Mouse (Mus musculus) hindbrain, embryonic 16.5 days (tissue): ENCODE measurements around the gene Etfbkmt. TPM values are rescaled to one million over a fixed set of nuclear protein-coding genes. Genes with fewer than 3 reads are reported as not detected.

Source experiments
- ATAC-seq: fragments of 200-750 bp; cut with Nextera tagmentation; 2 replicates; pipeline ENCODE4 v1.8.0; 2017; ENCODE audit warnings: moderate TSS enrichment, moderate library complexity
- H3K27ac ChIP-seq: fragments of 300-500 bp; sonication (generic); 2 replicates; pipeline ENCODE4 v1.5.1; 2014; ENCODE audit warnings: low read depth, mild to moderate bottlenecking, control low read depth, low read length, moderate library complexity
- H3K27me3 ChIP-seq: fragments of 300-500 bp; sonication (generic); replicated peaks from 2 replicates; pipeline ENCODE4 v1.6.1; 2014; ENCODE audit warnings: low read length; ENCODE audit not compliant: control insufficient read depth, insufficient read depth
- H3K36me3 ChIP-seq: fragments of 300-500 bp; sonication (generic); 2 replicates; pipeline ENCODE4 v1.6.1; 2014; ENCODE audit warnings: mild to moderate bottlenecking, low read length, moderate library complexity, mixed read lengths; ENCODE audit not compliant: control insufficient read depth, insufficient read depth
- H3K4me1 ChIP-seq: fragments of 300-500 bp; sonication (generic); 2 replicates; pipeline ENCODE4 v1.6.1; 2014; ENCODE audit warnings: low read depth, low read length; ENCODE audit not compliant: control insufficient read depth, insufficient read depth
- H3K4me2 ChIP-seq: fragments of 300-500 bp; sonication (generic); 2 replicates; pipeline ENCODE4 v1.6.1; 2014; ENCODE audit warnings: mild to moderate bottlenecking, low read length, control low read depth, moderate library complexity
- H3K4me3 ChIP-seq: fragments of 300-500 bp; sonication (generic); 2 replicates; pipeline ENCODE4 v1.5.1; 2014; ENCODE audit warnings: mild to moderate bottlenecking, low read length, control low read depth, moderate library complexity
- H3K9ac ChIP-seq: fragments of 300-500 bp; sonication (generic); 2 replicates; pipeline ENCODE4 v1.6.1; 2014; ENCODE audit warnings: low read depth, mild to moderate bottlenecking, control low read depth, low read length, moderate library complexity
- H3K9me3 ChIP-seq: fragments of 300-500 bp; sonication (generic); 2 replicates; pipeline ENCODE4 v1.6.1; 2014; ENCODE audit warnings: mild to moderate bottlenecking, low read length, moderate library complexity; ENCODE audit not compliant: control insufficient read depth
- WGBS: fragments of 180-500 bp; shearing (Covaris S2); extraction: QIAGEN DNeasy Blood & Tissue Kit; methylation state at CpG from one replicate; pipeline ENCODE4 v1.1.7; 2014; 5-methylcytosine and 5-hydroxymethylcytosine counted together
- polyA plus RNA-seq: library from polyadenylated mRNA; unstranded; fragments of >200 nt; fragmentation: Nextera tagmentation; extraction: Ambion mirVana; gene quantifications from 2 replicates; pipeline ENCODE4 v1.2.1, GENCODE M21; 2015

Etfbkmt gene
- 7.6 and 8.0 TPM in 2 replicates for polyA plus RNA-seq

GRCm38 (mm10) chr6:149139471-149139870 lies at the start of gene Etfbkmt:
Etfbkmt (plus strand) TSS chr6:149139849.
- peaks cover 7% of the 10 kb centered on the region for H3K4me1 ChIP-seq
- H3K4me2 ChIP-seq: no peak within 1 kb of the TSS
- 85% methylated on average over 1 of the region's 1 CpGs for WGBS
- H3K27me3 ChIP-seq: no peaks in the 10 kb centered on the region
- no peaks in the 10 kb centered on the region for H3K9me3 ChIP-seq
- no peak for ATAC-seq
- H3K9ac ChIP-seq: no peak within 1 kb of the TSS
- H3K27ac ChIP-seq: no peak within 1 kb of the TSS
- no peaks in the 10 kb centered on the region for H3K36me3 ChIP-seq
- no peak within 1 kb of the TSS for H3K4me3 ChIP-seq

DNA sequence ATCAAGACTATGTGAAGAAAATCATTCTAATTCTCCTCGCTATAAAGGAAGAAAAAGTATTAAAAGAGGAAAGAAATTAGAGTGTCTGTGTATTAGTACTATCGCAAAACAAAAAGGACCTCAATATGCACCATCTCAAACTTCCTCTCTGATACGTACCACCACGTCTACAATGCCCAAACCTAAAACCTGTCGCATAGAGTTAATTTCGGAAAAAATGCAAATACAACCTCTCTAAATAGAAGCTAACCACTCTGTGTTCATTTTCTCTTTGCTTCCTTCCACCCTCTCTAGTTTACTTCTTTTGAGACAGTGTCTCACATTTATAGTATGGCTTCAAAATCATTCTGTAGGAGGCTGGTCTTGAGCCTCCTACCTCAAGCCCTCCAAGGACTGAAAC lies 47.2 kb upstream of the Etfbkmt start:
- no peak for ATAC-seq
- WGBS: over 99% methylated on average over 6 of the region's 6 CpGs
- H3K27me3 ChIP-seq: no peaks in the 10 kb centered on the region
- H3K27ac ChIP-seq: no peak overlapping the region
- no peaks in the 10 kb centered on the region for H3K36me3 ChIP-seq
- no peak overlapping the region for H3K4me2 ChIP-seq
- H3K4me1 ChIP-seq: no peaks in the 10 kb centered on the region
- H3K9me3 ChIP-seq: no peaks in the 10 kb centered on the region
- no peak overlapping the region for H3K9ac ChIP-seq
- H3K4me3 ChIP-seq: no peak overlapping the region

GRCm38 (mm10) chr6:149093465-149093864 lies 46.2 kb upstream of the Etfbkmt start:
- Histone ChIP-seq H3K36me3 (no peaks in the 10 kb centered on the region), H3K27ac (no peak overlapping the region), H3K4me3 (no peak overlapping the region), H3K9me3 (no peaks in the 10 kb centered on the region), H3K4me1 (no peaks in the 10 kb centered on the region), H3K9ac (no peak overlapping the region), H3K4me2 (no peak overlapping the region), H3K27me3 (no peaks in the 10 kb centered on the region)
- ATAC-seq: no peak
- WGBS: 72% methylated on average over 5 of the region's 5 CpGs

DNA sequence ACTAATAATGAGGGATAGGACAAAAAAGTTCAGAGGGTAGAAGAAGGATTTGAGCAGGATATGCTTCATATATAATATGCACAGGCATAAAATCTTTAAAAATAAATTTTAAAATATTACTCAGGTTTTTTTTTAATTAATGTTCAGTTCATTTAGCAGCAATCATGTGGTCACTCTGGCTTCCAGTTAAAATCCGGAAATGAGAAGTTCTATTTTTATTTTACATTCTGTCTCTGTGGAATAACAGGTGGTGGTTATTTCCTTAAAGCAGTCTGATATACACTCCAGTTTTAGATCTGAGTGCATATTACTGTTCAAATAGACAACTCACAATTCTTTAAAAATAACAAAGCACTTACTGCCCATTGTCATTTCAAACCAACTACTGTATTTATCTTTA lies 45.1 kb upstream of the Etfbkmt start:
- peaks cover 3% of the 10 kb centered on the region for H3K4me1 ChIP-seq
- no peak overlapping the region for H3K9ac ChIP-seq
- H3K27me3 ChIP-seq: no peaks in the 10 kb centered on the region
- no peak overlapping the region for H3K4me3 ChIP-seq
- ATAC-seq: no peak
- H3K9me3 ChIP-seq: no peaks in the 10 kb centered on the region
- H3K36me3 ChIP-seq: no peaks in the 10 kb centered on the region
- H3K27ac ChIP-seq: no peak overlapping the region
- H3K4me2 ChIP-seq: no peak overlapping the region
- WGBS: 86% methylated on average over 1 of the region's 1 CpGs

DNA sequence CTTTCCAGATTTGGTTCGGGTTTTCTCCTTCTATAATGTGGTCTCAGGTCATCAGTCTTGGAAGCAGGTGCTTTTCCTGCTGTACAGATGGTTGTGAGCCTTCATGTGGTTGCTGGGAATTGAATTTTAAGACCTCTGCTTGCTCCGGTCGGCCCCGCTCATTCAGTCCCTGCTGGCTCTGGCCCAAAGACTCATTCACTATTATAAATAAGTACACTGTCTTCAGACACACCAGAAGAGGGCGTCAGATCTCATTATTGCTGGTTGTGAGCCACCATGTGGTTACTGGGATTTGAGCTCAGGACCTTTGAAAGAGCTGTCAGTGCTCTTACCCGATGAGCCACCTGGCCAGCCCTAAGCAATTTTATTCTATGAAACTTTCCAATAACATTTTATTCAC lies 44.3 kb upstream of the Etfbkmt start:
- Histone ChIP-seq H3K4me1 (peaks cover 5% of the 10 kb centered on the region), H3K4me2 (no peak overlapping the region), H3K4me3 (no peak overlapping the region), H3K27me3 (no peaks in the 10 kb centered on the region), H3K9ac (no peak overlapping the region), H3K9me3 (no peaks in the 10 kb centered on the region), H3K36me3 (no peaks in the 10 kb centered on the region), H3K27ac (no peak overlapping the region)
- WGBS: 48% methylated on average over 6 of the region's 6 CpGs
- no peak for ATAC-seq

- H3K9me3 ChIP-seq: no peaks in the 10 kb centered on the region
- no peak overlapping the region for H3K4me2 ChIP-seq
- ATAC-seq: no peak
- peaks cover 5% of the 10 kb centered on the region for H3K4me1 ChIP-seq
- 88% methylated on average over 2 of the region's 2 CpGs for WGBS
- no peaks in the 10 kb centered on the region for H3K36me3 ChIP-seq
- H3K27me3 ChIP-seq: no peaks in the 10 kb centered on the region
- no peak overlapping the region for H3K4me3 ChIP-seq
- no peak overlapping the region for H3K9ac ChIP-seq
- no peak overlapping the region for H3K27ac ChIP-seq
Measured at GRCm38 (mm10) chr6:149096233-149096632, 43.4 kb upstream of the Etfbkmt start.

- Histone ChIP-seq H3K4me2 (no peak overlapping the region), H3K4me1 (peaks cover 5% of the 10 kb centered on the region), H3K4me3 (no peak overlapping the region), H3K9me3 (no peaks in the 10 kb centered on the region), H3K9ac (no peak overlapping the region), H3K27ac (no peak overlapping the region), H3K36me3 (no peaks in the 10 kb centered on the region), H3K27me3 (no peaks in the 10 kb centered on the region)
- 100% methylated on average over 1 of the region's 1 CpGs for WGBS
- no peak for ATAC-seq
Measured at GRCm38 (mm10) chr6:149097276-149097675, 42.4 kb upstream of the Etfbkmt start.

DNA sequence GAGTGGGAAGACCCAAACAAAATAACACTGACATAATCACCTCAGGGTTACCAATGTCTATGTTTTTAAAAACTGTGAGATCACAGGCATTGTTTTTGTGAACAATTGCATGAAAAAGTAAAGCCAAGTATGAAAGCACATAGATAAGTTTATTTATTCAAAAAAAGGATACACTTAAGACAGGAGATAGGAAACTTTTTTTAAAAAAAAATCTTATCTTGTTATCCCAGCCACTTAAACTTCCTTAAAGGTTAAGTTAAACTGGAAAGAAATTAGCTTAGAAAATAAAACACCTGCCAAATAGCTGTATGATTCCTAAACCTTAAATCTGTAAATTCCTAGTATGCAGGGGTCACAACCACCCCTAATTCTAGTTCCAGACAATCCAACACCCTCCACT lies 40.7 kb upstream of the Etfbkmt start:
- ATAC-seq: no peak
- no peaks in the 10 kb centered on the region for H3K9me3 ChIP-seq
- peak overlapping the region; percentile 45 for H3K4me2 ChIP-seq
- no peaks in the 10 kb centered on the region for H3K27me3 ChIP-seq
- H3K9ac ChIP-seq: no peak overlapping the region
- no peak overlapping the region for H3K4me3 ChIP-seq
- H3K4me1 ChIP-seq: peaks cover 5% of the 10 kb centered on the region
- no peak overlapping the region for H3K27ac ChIP-seq
- H3K36me3 ChIP-seq: no peaks in the 10 kb centered on the region

DNA sequence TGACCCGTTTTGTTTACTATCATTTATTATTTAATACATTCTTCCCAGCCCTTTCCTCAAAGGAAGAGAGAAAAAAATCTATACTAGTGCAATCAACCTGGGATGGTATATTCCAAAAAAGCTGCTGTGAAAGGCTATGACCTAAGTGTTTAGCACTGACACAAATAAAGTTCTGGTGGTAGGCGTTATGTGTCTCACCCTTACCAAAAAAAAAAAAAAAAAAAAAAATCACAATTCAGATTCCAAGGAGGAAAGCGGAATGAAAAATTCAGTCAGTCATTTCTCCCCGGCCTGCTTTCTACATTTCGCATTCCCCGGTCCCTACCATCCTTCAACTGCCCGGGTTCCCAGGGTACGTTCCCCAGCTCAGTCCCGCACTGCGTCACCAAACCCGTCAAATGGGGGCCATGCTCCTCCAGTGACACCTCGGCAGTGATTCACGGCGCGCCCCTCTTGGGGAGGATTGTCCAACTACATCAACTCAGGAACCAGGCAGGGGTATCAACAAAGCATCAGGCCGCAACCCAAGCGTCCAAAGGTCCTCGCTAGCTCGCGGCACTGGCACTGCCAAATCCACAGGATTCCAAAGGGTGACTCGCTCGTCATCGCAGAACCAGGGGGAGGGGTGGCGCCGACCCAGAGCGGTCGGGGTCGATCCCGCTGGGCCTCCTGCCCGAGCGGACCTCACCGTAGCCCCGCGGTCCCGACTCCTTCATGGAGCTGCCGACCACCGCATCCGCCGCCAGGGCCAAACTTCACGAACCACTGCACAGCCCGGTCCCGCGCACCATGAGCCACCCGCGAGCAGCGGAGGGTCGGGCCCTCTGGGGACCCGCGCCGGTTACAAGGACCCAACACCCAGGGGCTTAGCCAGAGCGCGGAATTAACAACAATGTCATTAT lies 39.2 kb upstream of the Etfbkmt start:
- under 1% methylated on average over 39 of the region's 52 CpGs for WGBS

More for the DNA sequence above, 39.2 kb upstream of the Etfbkmt start:
- ATAC-seq: peak; percentile 60
- peak overlapping the region; percentile 99 for H3K9ac ChIP-seq
- H3K9me3 ChIP-seq: no peaks in the 10 kb centered on the region
- H3K27ac ChIP-seq: peak overlapping the region; percentile 98
- peaks cover 5% of the 10 kb centered on the region for H3K4me1 ChIP-seq
- no peaks in the 10 kb centered on the region for H3K27me3 ChIP-seq
- no peaks in the 10 kb centered on the region for H3K36me3 ChIP-seq
- peak overlapping the region; percentile 69 for H3K4me2 ChIP-seq
- H3K4me3 ChIP-seq: peak overlapping the region; percentile 95
